Mouse (Mus musculus) kidney, adult 2 months (tissue): ENCODE results near the gene AC170998.1. TPM values are rescaled to one million over a fixed set of nuclear protein-coding genes. Genes with fewer than 3 reads are reported as not detected.

Source experiments
- DNase-seq: peaks from one replicate; pipeline ENCODE4 v3.0.0; 2021
- H3K27ac ChIP-seq: fragments of 200-500 bp; 2 replicates; pipeline ENCODE4 v1.5.1; 2012; ENCODE audit warnings: low read depth, low read length, control low read depth, inconsistent platforms; ENCODE audit not compliant: insufficient read depth
- H3K27me3 ChIP-seq: fragments of 200-500 bp; replicated peaks from 2 replicates; pipeline ENCODE4 v1.6.1; 2012; ENCODE audit warnings: mild to moderate bottlenecking, moderate library complexity, low read length, inconsistent platforms; ENCODE audit not compliant: control insufficient read depth, insufficient read depth
- H3K36me3 ChIP-seq: fragments of 200-500 bp; 2 replicates; pipeline ENCODE4 v1.6.1; 2012; ENCODE audit warnings: mild to moderate bottlenecking, moderate library complexity, low read length, inconsistent platforms; ENCODE audit not compliant: control insufficient read depth, insufficient read depth
- H3K4me1 ChIP-seq: fragments of 200-500 bp; 2 replicates; pipeline ENCODE4 v1.6.1; 2011; ENCODE audit warnings: low read length; ENCODE audit not compliant: control insufficient read depth, insufficient read depth
- H3K4me3 ChIP-seq: fragments of 200-500 bp; 2 replicates; pipeline ENCODE4 v1.5.1; 2011; ENCODE audit warnings: mild to moderate bottlenecking, low read depth, low read length, control low read depth; ENCODE audit not compliant: insufficient read depth
- CTCF ChIP-seq: fragments of 200-500 bp; conservative IDR thresholded peaks from 2 replicates; pipeline ENCODE4 v1.5.1; 2011; ENCODE audit warnings: low read depth, mild to moderate bottlenecking, control low read depth, low read length, moderate library complexity, mixed read lengths; ENCODE audit not compliant: insufficient read depth, insufficient read length
- POLR2A ChIP-seq: fragments of 200-500 bp; IDR thresholded peaks from one replicate; pipeline ENCODE4 v1.6.1; 2011; ENCODE audit warnings: low read depth, low read length, control low read depth
- WGBS: fragments of 180-500 bp; shearing (Covaris S2); methylation state at CpG from one replicate; pipeline ENCODE4 v1.1.7; 2018; 5-methylcytosine and 5-hydroxymethylcytosine counted together
- polyA plus RNA-seq: library from polyadenylated mRNA; depleted of rRNA; stranded (reverse); fragments of >200 nt; gene quantifications from 2 replicates; pipeline ENCODE4 v1.2.3, GENCODE M21; 2012; rRNA removed

Gene AC170998.1
- 0.63 and 0.94 TPM in 2 replicates for polyA plus RNA-seq

GRCm38 (mm10) chr17:28725783-28726182 lies at the start of gene AC170998.1:
AC170998.1 (plus strand) TSS chr17:28726083.
- H3K36me3 ChIP-seq = peaks cover 16% of the 10 kb centered on the region
- 89% methylated on average over 4 of the region's 4 CpGs for WGBS

GRCm38 (mm10) chr17:28682311-28683084 lies 43.4 kb upstream of the AC170998.1 start:
- peak; percentile 90 for DNase-seq
- no peaks in the 10 kb centered on the region for H3K36me3 ChIP-seq
- H3K4me1 ChIP-seq = peaks cover 12% of the 10 kb centered on the region; the same call in 1 of the 2 replicates
- H3K27ac ChIP-seq = peak overlapping the region; percentile 92
- no peak for TF ChIP-seq CTCF
- TF ChIP-seq POLR2A = no peak
- no peaks in the 10 kb centered on the region for H3K27me3 ChIP-seq
- H3K4me3 ChIP-seq = no peak overlapping the region
- WGBS = 49% methylated on average over 13 of the region's 13 CpGs

More at GRCm38 (mm10) chr17:28725783-28726182, at the start of gene AC170998.1:
- no peaks in the 10 kb centered on the region for H3K27me3 ChIP-seq
- TF ChIP-seq POLR2A (no peak), CTCF (no peak)
- H3K4me1 ChIP-seq = no peaks in the 10 kb centered on the region
- DNase-seq = no peak
- H3K4me3 ChIP-seq = no peak within 1 kb of the TSS
- no peak within 1 kb of the TSS for H3K27ac ChIP-seq

GRCm38 (mm10) chr17:28683601-28684000 lies 42.3 kb upstream of the AC170998.1 start:
- H3K27ac ChIP-seq = peak overlapping the region; percentile 96
- H3K36me3 ChIP-seq = no peaks in the 10 kb centered on the region
- 38% methylated on average over 1 of the region's 1 CpGs for WGBS
- H3K4me1 ChIP-seq = peaks cover 12% of the 10 kb centered on the region; the same call in 1 of the 2 replicates
- TF ChIP-seq POLR2A (no peak), CTCF (no peak)
- peak; percentile 91 for DNase-seq
- H3K4me3 ChIP-seq = no peak overlapping the region
- no peaks in the 10 kb centered on the region for H3K27me3 ChIP-seq

GRCm38 (mm10) chr17:28684631-28685030 lies 41.3 kb upstream of the AC170998.1 start:
- H3K27me3 ChIP-seq = no peaks in the 10 kb centered on the region
- WGBS = 78% methylated on average over 19 of the region's 19 CpGs
- no peak for TF ChIP-seq POLR2A
- no peak for TF ChIP-seq CTCF
- 0 out of 2 replicates have a peak overlapping the region, but pooled peaks have one; percentile 8 for H3K27ac ChIP-seq
- no peak for DNase-seq
- H3K4me3 ChIP-seq = no peak overlapping the region
- peaks cover 12% of the 10 kb centered on the region; the same call in 1 of the 2 replicates for H3K4me1 ChIP-seq
- H3K36me3 ChIP-seq = no peaks in the 10 kb centered on the region

- 68% methylated on average over 4 of the region's 4 CpGs for WGBS
- H3K27ac ChIP-seq = no peak overlapping the region
- no peaks in the 10 kb centered on the region for H3K27me3 ChIP-seq
- H3K4me1 ChIP-seq = peaks cover 13% of the 10 kb centered on the region; the same call in 1 of the 2 replicates
- no peak overlapping the region for H3K4me3 ChIP-seq
- DNase-seq = no peak
- TF ChIP-seq CTCF (no peak), POLR2A (no peak)
- H3K36me3 ChIP-seq = no peaks in the 10 kb centered on the region
Observed at GRCm38 (mm10) chr17:28687354-28687753, 38.5 kb upstream of the AC170998.1 start.

GRCm38 (mm10) chr17:28689586-28690283 lies 36.1 kb upstream of the AC170998.1 start, which contains the start of gene Slc26a8:
Slc26a8 (minus strand) TSS chr17:28690233.
- peak; percentile 61 for DNase-seq
- TF ChIP-seq POLR2A = no peak

GRCm38 (mm10) chr17:28690776-28691686 lies 34.9 kb upstream of the AC170998.1 start, which contains the start of gene Mapk14:
Mapk14 (plus strand) TSS chr17:28691329.
- Histone ChIP-seq H3K27ac (peak within 1 kb of the TSS; percentile 94), H3K27me3 (no peaks in the 10 kb centered on the region), H3K36me3 (no peaks in the 10 kb centered on the region), H3K4me1 (peaks cover 18% of the 10 kb centered on the region), H3K4me3 (peak within 1 kb of the TSS; percentile 78)
- DNase-seq = peak; percentile 100
- TF ChIP-seq CTCF (peak; percentile 82), POLR2A (peak; percentile 82)
- WGBS = under 1% methylated on average over 86 of the region's 86 CpGs

More at GRCm38 (mm10) chr17:28689586-28690283, 36.1 kb upstream of the AC170998.1 start, which contains the start of gene Slc26a8:
- H3K36me3 ChIP-seq = no peaks in the 10 kb centered on the region
- peak within 1 kb of the TSS; percentile 52 for H3K27ac ChIP-seq
- peak within 1 kb of the TSS; percentile 33 for H3K4me3 ChIP-seq
- H3K4me1 ChIP-seq = peaks cover 8% of the 10 kb centered on the region
- H3K27me3 ChIP-seq = no peaks in the 10 kb centered on the region
- WGBS = 13% methylated on average over 40 of the region's 40 CpGs
